Mouse (Mus musculus): ENCODE results near the gene Clybl.

DNA sequence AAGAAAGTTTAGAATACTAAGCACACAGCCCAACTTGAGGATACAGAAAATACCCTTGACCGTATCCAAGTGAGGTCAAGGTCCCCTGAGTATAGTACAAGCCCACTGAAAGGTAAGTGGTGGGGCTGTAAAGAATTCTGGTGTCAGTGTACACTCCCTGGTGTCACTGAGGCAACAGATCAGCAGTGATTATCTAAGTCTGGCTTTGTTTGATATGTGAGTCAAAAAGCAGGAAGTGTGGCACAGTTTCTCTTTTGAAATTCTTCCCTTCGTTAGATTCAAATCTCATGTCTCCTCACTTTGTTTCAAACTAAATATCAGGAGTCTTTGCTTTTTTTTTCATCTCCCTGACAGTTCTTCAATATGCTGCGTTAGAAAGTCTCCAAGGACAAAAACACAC is 251.1 kb downstream of the Clybl start:
- TF ChIP-seq CTCF (IDR thresholded peaks at IDR 0.05; ENCODE audit: low read depth, low read length): no peak
- no peak for TF ChIP-seq POLR2A (IDR thresholded peaks at IDR 0.05; ENCODE audit: extremely low read depth, insufficient read depth, low read length)
